Mouse (Mus musculus): ENCODE measurements around the gene Fbxo47. TPM values are rescaled to one million over a fixed set of nuclear protein-coding genes. Genes with fewer than 3 reads are reported as not detected.

Fbxo47 gene
- polyA plus RNA-seq, 1 experiment from 2014 or later = 0.29 TPM

- Histone ChIP-seq H3K4me3 (ENCODE audit: low read depth, low read length) (no peak overlapping the region), H3K4me2 (replicated peaks; ENCODE audit: low read depth, low read length) (no peak overlapping the region), H3K27ac (ENCODE audit: low read length) (no peak overlapping the region), H3K36me3 (ENCODE audit: insufficient read depth, low read length) (no peaks in the 10 kb centered on the region), H3K9me3 (ENCODE audit: low read length) (no peaks in the 10 kb centered on the region), H3K27me3 (replicated peaks; ENCODE audit: insufficient read depth, low read length) (no peaks in the 10 kb centered on the region), H3K4me1 (ENCODE audit: insufficient read depth, low read depth, low read length) (no peaks in the 10 kb centered on the region), H3K9ac (replicated peaks; ENCODE audit: low read depth) (no peak overlapping the region)
- ATAC-seq = peak; percentile 68
- 26% methylated on average over 6 of the region's 6 CpGs for WGBS
- TF ChIP-seq CTCF (IDR thresholded peaks at IDR 0.05) = no peak
- TF ChIP-seq EP300 (IDR thresholded peaks at IDR 0.05) = no peak
- DNase-seq (ENCODE audit: low spot score) = peak; percentile 54
Observed at GRCm38 (mm10) chr11:97850367-97850766, 33.6 kb downstream of the Fbxo47 start.

- TF ChIP-seq CTCF (IDR thresholded peaks at IDR 0.05) (no peak), EP300 (IDR thresholded peaks at IDR 0.05) (no peak)
Observed at GRCm38 (mm10) chr11:97842001-97842400, 42.0 kb downstream of the Fbxo47 start.

GRCm38 (mm10) chr11:97840991-97841661 lies 42.8 kb downstream of the Fbxo47 start:
- H3K4me2 ChIP-seq (replicated peaks; ENCODE audit: low read depth, low read length) = peak overlapping the region; percentile 49
- no peak for TF ChIP-seq EP300 (IDR thresholded peaks at IDR 0.05)
- TF ChIP-seq CTCF (IDR thresholded peaks at IDR 0.05) = no peak
- H3K36me3 ChIP-seq (ENCODE audit: insufficient read depth, low read length) = peaks cover 5% of the 10 kb centered on the region
- H3K9me3 ChIP-seq (ENCODE audit: low read length) = no peaks in the 10 kb centered on the region
- 5% methylated on average over 22 of the region's 22 CpGs for WGBS
- peak overlapping the region; percentile 24; the same call in 1 of the 2 replicates for H3K9ac ChIP-seq (replicated peaks; ENCODE audit: low read depth)
- peak overlapping the region; percentile 36 for H3K4me3 ChIP-seq (ENCODE audit: low read depth, low read length)
- ATAC-seq (peak; percentile 68), DNase-seq (ENCODE audit: low spot score) (peak; percentile 62)
- H3K4me1 ChIP-seq (ENCODE audit: insufficient read depth, low read depth, low read length) = no peaks in the 10 kb centered on the region
- no peak overlapping the region for H3K27ac ChIP-seq (ENCODE audit: low read length)
- no peaks in the 10 kb centered on the region for H3K27me3 ChIP-seq (replicated peaks; ENCODE audit: insufficient read depth, low read length)

More at GRCm38 (mm10) chr11:97842001-97842400, 42.0 kb downstream of the Fbxo47 start:
- ATAC-seq (no peak), DNase-seq (ENCODE audit: low spot score) (no peak)
- Histone ChIP-seq H3K9ac (replicated peaks; ENCODE audit: low read depth) (no peak overlapping the region), H3K9me3 (ENCODE audit: low read length) (no peaks in the 10 kb centered on the region), H3K27ac (ENCODE audit: low read length) (no peak overlapping the region), H3K27me3 (replicated peaks; ENCODE audit: insufficient read depth, low read length) (no peaks in the 10 kb centered on the region), H3K4me3 (ENCODE audit: low read depth, low read length) (no peak overlapping the region), H3K4me1 (ENCODE audit: insufficient read depth, low read depth, low read length) (no peaks in the 10 kb centered on the region), H3K36me3 (ENCODE audit: insufficient read depth, low read length) (peaks cover 5% of the 10 kb centered on the region; the same call in 1 of the 2 replicates), H3K4me2 (replicated peaks; ENCODE audit: low read depth, low read length) (no peak overlapping the region)
- 54% methylated on average over 4 of the region's 4 CpGs for WGBS

GRCm38 (mm10) chr11:97840539-97840954 lies 43.4 kb downstream of the Fbxo47 start, which contains the start of gene B230217C12Rik:
Gene B230217C12Rik (plus strand): TSS chr11:97840780.
- 3% methylated on average over 6 of the region's 6 CpGs for WGBS
- Histone ChIP-seq H3K27ac (ENCODE audit: low read length) (no peak within 1 kb of the TSS), H3K9ac (replicated peaks; ENCODE audit: low read depth) (peak within 1 kb of the TSS; percentile 24; the same call in 1 of the 2 replicates), H3K27me3 (replicated peaks; ENCODE audit: insufficient read depth, low read length) (no peaks in the 10 kb centered on the region), H3K4me3 (ENCODE audit: low read depth, low read length) (peak within 1 kb of the TSS; percentile 36), H3K36me3 (ENCODE audit: insufficient read depth, low read length) (peaks cover 8% of the 10 kb centered on the region), H3K4me1 (ENCODE audit: insufficient read depth, low read depth, low read length) (no peaks in the 10 kb centered on the region), H3K4me2 (replicated peaks; ENCODE audit: low read depth, low read length) (peak within 1 kb of the TSS; percentile 49), H3K9me3 (ENCODE audit: low read length) (no peaks in the 10 kb centered on the region)
- peak; percentile 42 for ATAC-seq
- peak; percentile 66 for DNase-seq (ENCODE audit: low spot score)
- TF ChIP-seq CTCF (IDR thresholded peaks at IDR 0.05) (peak; percentile 62), EP300 (IDR thresholded peaks at IDR 0.05) (no peak)

GRCm38 (mm10) chr11:97840135-97840490 lies 43.8 kb downstream of the Fbxo47 start:
- no peak overlapping the region for H3K27ac ChIP-seq (ENCODE audit: low read length)

GRCm38 (mm10) chr11:97839441-97840134 lies 44.4 kb downstream of the Fbxo47 start:
- DNase-seq (ENCODE audit: low spot score) (no peak), ATAC-seq (peak; percentile 16; the same call in 1 of the 2 replicates)
- Histone ChIP-seq H3K27me3 (replicated peaks; ENCODE audit: insufficient read depth, low read length) (no peaks in the 10 kb centered on the region), H3K36me3 (ENCODE audit: insufficient read depth, low read length) (peaks cover 14% of the 10 kb centered on the region), H3K4me2 (replicated peaks; ENCODE audit: low read depth, low read length) (no peak overlapping the region), H3K4me3 (ENCODE audit: low read depth, low read length) (no peak overlapping the region), H3K4me1 (ENCODE audit: insufficient read depth, low read depth, low read length) (no peaks in the 10 kb centered on the region), H3K27ac (ENCODE audit: low read length) (0 out of 2 replicates have a peak overlapping the region, but pooled peaks have one; percentile 0), H3K9me3 (ENCODE audit: low read length) (no peaks in the 10 kb centered on the region), H3K9ac (replicated peaks; ENCODE audit: low read depth) (no peak overlapping the region)
- 48% methylated on average over 11 of the region's 11 CpGs for WGBS
- TF ChIP-seq EP300 (IDR thresholded peaks at IDR 0.05) (no peak), CTCF (IDR thresholded peaks at IDR 0.05) (no peak)

More at GRCm38 (mm10) chr11:97840135-97840490, 43.8 kb downstream of the Fbxo47 start:
- ATAC-seq (no peak), DNase-seq (ENCODE audit: low spot score) (no peak)
- no peaks in the 10 kb centered on the region for H3K9me3 ChIP-seq (ENCODE audit: low read length)
- H3K36me3 ChIP-seq (ENCODE audit: insufficient read depth, low read length) = peaks cover 13% of the 10 kb centered on the region
- TF ChIP-seq CTCF (IDR thresholded peaks at IDR 0.05) (no peak), EP300 (IDR thresholded peaks at IDR 0.05) (no peak)
- H3K4me1 ChIP-seq (ENCODE audit: insufficient read depth, low read depth, low read length) = no peaks in the 10 kb centered on the region
- 58% methylated on average over 2 of the region's 2 CpGs for WGBS
- H3K4me3 ChIP-seq (ENCODE audit: low read depth, low read length) = no peak overlapping the region
- no peak overlapping the region for H3K4me2 ChIP-seq (replicated peaks; ENCODE audit: low read depth, low read length)
- no peaks in the 10 kb centered on the region for H3K27me3 ChIP-seq (replicated peaks; ENCODE audit: insufficient read depth, low read length)
- no peak overlapping the region for H3K9ac ChIP-seq (replicated peaks; ENCODE audit: low read depth)

Measured in lung, postnatal 0 days (tissue).